Mouse (Mus musculus) embryonic facial prominence, embryonic 12.5 days (tissue): ENCODE data around the gene Pfkfb2. TPM values are rescaled to one million over a fixed set of nuclear protein-coding genes. Genes with fewer than 3 reads are reported as not detected.

Experiments
- ATAC-seq: fragments of 200-750 bp; cut with Nextera tagmentation; 2 replicates; pipeline ENCODE4 v1.8.0; 2017; ENCODE audit not compliant: insufficient number of reproducible peaks, insufficient read depth, low FRiP score, low TSS enrichment
- H3K27ac ChIP-seq: fragments of 300-500 bp; sonication (generic); 2 replicates; pipeline ENCODE4 v1.5.1; 2016; ENCODE audit warnings: mild to moderate bottlenecking
- H3K27me3 ChIP-seq: fragments of 300-500 bp; sonication (generic); 2 replicates; pipeline ENCODE4 v1.6.1; 2016; ENCODE audit warnings: mild to moderate bottlenecking, moderate library complexity
- H3K36me3 ChIP-seq: fragments of 300-500 bp; sonication (generic); 2 replicates; pipeline ENCODE4 v1.6.1; 2016; ENCODE audit warnings: mild to moderate bottlenecking
- H3K4me1 ChIP-seq: fragments of 300-500 bp; sonication (generic); 2 replicates; pipeline ENCODE4 v1.6.1; 2016
- H3K4me2 ChIP-seq: fragments of 300-500 bp; sonication (generic); replicated peaks from 2 replicates; pipeline ENCODE4 v1.6.1; 2016; ENCODE audit warnings: mild to moderate bottlenecking, moderate library complexity
- H3K4me3 ChIP-seq: fragments of 300-500 bp; sonication (generic); 2 replicates; pipeline ENCODE4 v1.5.1; 2016; ENCODE audit warnings: mild to moderate bottlenecking
- H3K9ac ChIP-seq: fragments of 300-500 bp; sonication (generic); 2 replicates; pipeline ENCODE4 v1.6.1; 2016; ENCODE audit warnings: mild to moderate bottlenecking, moderate library complexity
- H3K9me3 ChIP-seq: fragments of 300-500 bp; sonication (generic); 2 replicates; pipeline ENCODE4 v1.6.1; 2016; ENCODE audit warnings: mild to moderate bottlenecking, moderate library complexity
- WGBS: fragments of 180-500 bp; shearing (Covaris S2); methylation state at CpG from one replicate; pipeline ENCODE4 v1.1.7; 2016; 5-methylcytosine and 5-hydroxymethylcytosine counted together
- polyA plus RNA-seq: library from polyadenylated mRNA; unstranded; fragments of >200 nt; fragmentation: Nextera tagmentation; extraction: Ambion mirVana; gene quantifications from 2 replicates; pipeline ENCODE4 v1.2.1, GENCODE M21; 2016

The Pfkfb2 gene
- polyA plus RNA-seq, 1 experiment from 2014 or later, result 10.0 TPM

DNA sequence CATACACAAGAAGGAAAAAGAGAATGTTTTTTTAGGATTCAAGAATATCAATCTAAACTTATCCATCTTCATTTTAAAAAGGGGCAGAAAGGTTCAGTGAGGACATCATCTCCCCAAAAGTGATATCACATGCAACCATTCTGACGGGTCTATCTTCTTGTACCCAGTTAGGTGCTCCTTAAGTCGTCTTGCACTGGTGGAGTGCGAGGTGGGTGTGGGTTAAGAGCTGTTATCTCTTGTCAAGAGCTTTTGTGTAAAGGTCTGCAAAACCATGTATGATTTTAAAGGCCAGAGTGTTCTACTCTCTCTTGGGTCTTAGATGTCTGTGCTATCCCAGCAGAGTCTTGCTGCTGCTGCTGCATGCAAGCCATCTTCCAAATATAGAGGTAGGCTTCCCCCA, 17.8 kb upstream of the Pfkfb2 start:
- 80% methylated on average over 3 of the region's 3 CpGs for WGBS
- no peaks in the 10 kb centered on the region for H3K36me3 ChIP-seq
- ATAC-seq, result no peak

DNA sequence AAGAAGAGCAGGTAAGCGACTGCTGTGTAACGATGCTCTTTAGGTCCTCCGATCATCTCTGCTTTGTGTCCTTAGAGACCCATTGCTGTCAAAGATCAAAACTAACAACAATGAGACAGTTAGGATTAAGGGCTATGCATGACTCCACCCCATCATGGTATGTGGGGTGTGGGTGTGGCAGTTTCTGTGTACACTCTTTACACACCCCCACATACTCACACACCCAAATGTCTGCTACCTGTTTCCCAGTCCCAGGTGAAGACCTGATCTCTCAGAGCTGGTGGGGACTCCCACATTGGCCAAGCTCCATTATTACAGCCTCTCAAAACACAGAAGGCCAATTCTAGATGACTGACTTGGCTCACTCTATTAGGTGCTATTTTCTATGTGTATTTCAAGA, 16.5 kb upstream of the Pfkfb2 start:
- WGBS, result 91% methylated on average over 3 of the region's 3 CpGs
- ATAC-seq, result no peak

More for the DNA sequence above, 17.8 kb upstream of the Pfkfb2 start:
- Histone ChIP-seq H3K4me3 (no peak overlapping the region), H3K4me2 (no peak overlapping the region), H3K27ac (no peak overlapping the region), H3K4me1 (no peaks in the 10 kb centered on the region), H3K27me3 (no peaks in the 10 kb centered on the region), H3K9me3 (no peaks in the 10 kb centered on the region), H3K9ac (no peak overlapping the region)

GRCm38 (mm10) chr1:130744961-130745360, 15.9 kb upstream of the Pfkfb2 start:
- Histone ChIP-seq H3K27me3 (no peaks in the 10 kb centered on the region), H3K27ac (no peak overlapping the region), H3K36me3 (no peaks in the 10 kb centered on the region), H3K4me2 (no peak overlapping the region), H3K4me1 (no peaks in the 10 kb centered on the region), H3K4me3 (no peak overlapping the region), H3K9me3 (no peaks in the 10 kb centered on the region), H3K9ac (no peak overlapping the region)
- ATAC-seq, result no peak
- 90% methylated on average over 5 of the region's 5 CpGs for WGBS

More for the DNA sequence above, 16.5 kb upstream of the Pfkfb2 start:
- no peaks in the 10 kb centered on the region for H3K4me1 ChIP-seq
- no peaks in the 10 kb centered on the region for H3K36me3 ChIP-seq
- no peak overlapping the region for H3K9ac ChIP-seq
- no peak overlapping the region for H3K4me2 ChIP-seq
- H3K27ac ChIP-seq, result no peak overlapping the region
- no peaks in the 10 kb centered on the region for H3K9me3 ChIP-seq
- no peaks in the 10 kb centered on the region for H3K27me3 ChIP-seq
- H3K4me3 ChIP-seq, result no peak overlapping the region

DNA sequence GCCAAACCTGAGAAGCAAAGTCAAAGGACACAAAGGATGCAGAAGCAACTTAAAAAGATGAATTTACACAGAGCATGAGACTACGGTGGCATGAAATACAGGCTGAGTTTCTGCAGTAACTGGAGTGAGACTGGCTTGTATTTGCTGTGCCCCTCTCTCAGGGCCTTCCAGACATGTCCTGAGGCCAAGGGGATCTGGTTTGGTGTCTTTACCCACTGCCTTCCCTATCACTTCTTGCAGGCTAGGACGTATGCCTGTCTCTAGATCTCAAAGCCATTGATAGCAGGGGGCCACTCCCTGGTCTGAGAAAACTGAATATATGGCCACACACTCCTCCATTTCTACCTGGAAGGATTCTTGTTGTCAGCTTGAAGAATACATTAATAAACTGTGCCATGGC, 15.2 kb upstream of the Pfkfb2 start:
- no peak for ATAC-seq
- H3K9ac ChIP-seq, result no peak overlapping the region
- WGBS, result 90% methylated on average over 2 of the region's 2 CpGs

DNA sequence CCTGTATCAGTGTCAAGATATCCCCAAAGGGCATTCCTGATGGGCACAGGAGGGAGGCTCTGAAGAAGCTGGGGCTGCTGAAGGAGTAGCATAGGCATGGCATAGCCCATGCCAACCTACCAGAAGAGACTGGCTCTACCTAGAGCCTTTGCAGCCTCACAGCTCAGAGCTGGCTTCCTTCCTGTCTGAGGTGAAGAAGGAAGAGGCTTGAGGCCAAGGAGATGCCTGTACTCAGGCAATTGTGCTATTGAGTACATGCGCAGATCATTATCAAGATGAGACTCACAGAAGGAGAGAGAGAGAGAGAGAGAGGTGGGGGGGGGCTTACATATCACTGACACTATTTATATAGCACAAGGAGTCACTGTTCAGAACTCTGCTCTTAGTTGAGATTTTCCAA, 14.7 kb upstream of the Pfkfb2 start:
- ATAC-seq, result no peak
- WGBS, result 86% methylated on average over 1 of the region's 1 CpGs
- H3K4me3 ChIP-seq, result no peak overlapping the region
- H3K4me2 ChIP-seq, result no peak overlapping the region
- no peaks in the 10 kb centered on the region for H3K36me3 ChIP-seq
- no peaks in the 10 kb centered on the region for H3K9me3 ChIP-seq
- no peaks in the 10 kb centered on the region for H3K4me1 ChIP-seq
- no peak overlapping the region for H3K27ac ChIP-seq
- H3K9ac ChIP-seq, result no peak overlapping the region
- H3K27me3 ChIP-seq, result no peaks in the 10 kb centered on the region

More for the DNA sequence above, 15.2 kb upstream of the Pfkfb2 start:
- Histone ChIP-seq H3K4me2 (no peak overlapping the region), H3K4me1 (no peaks in the 10 kb centered on the region), H3K9me3 (no peaks in the 10 kb centered on the region), H3K36me3 (no peaks in the 10 kb centered on the region), H3K27me3 (no peaks in the 10 kb centered on the region), H3K27ac (no peak overlapping the region), H3K4me3 (no peak overlapping the region)

- WGBS, result 83% methylated on average over 7 of the region's 7 CpGs
- Histone ChIP-seq H3K36me3 (no peaks in the 10 kb centered on the region), H3K4me3 (no peak overlapping the region), H3K4me2 (no peak overlapping the region), H3K4me1 (no peaks in the 10 kb centered on the region), H3K27ac (no peak overlapping the region), H3K9me3 (no peaks in the 10 kb centered on the region), H3K27me3 (no peaks in the 10 kb centered on the region), H3K9ac (no peak overlapping the region)
- no peak for ATAC-seq
These were observed 13.1 kb upstream of the Pfkfb2 start for GRCm38 (mm10) chr1:130742201-130742600.

- no peak overlapping the region for H3K4me2 ChIP-seq
- no peaks in the 10 kb centered on the region for H3K9me3 ChIP-seq
- no peaks in the 10 kb centered on the region for H3K4me1 ChIP-seq
- ATAC-seq, result 0 out of 2 replicates have a peak, but pooled peaks have one; percentile 50
- no peak overlapping the region for H3K27ac ChIP-seq
- 51% methylated on average over 15 of the region's 15 CpGs for WGBS
- H3K36me3 ChIP-seq, result no peaks in the 10 kb centered on the region
- no peaks in the 10 kb centered on the region for H3K27me3 ChIP-seq
- H3K9ac ChIP-seq, result no peak overlapping the region
- H3K4me3 ChIP-seq, result no peak overlapping the region
These were observed 12.0 kb upstream of the Pfkfb2 start for GRCm38 (mm10) chr1:130740781-130741720.

DNA sequence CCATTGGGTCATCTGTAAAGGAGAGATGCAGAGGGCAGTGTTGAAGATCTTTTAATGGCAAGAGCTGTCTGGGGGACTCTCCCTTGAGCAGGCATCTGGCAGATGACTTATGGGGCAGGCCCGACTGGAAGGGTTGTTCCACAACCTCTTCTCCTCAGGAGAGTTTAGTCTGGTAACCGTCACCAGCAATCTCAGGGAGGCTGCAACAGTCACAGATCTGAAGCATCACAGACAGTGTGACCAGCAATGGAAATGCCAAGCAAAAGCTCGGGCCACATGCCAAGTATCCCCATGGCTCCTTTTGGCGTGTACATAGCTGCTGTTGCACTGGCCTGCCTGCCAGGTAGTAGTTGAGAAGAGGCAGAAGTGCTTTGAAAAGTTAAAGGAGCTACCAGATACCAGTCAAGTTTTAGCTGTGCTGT, 11.2 kb upstream of the Pfkfb2 start:
- Histone ChIP-seq H3K27me3 (no peaks in the 10 kb centered on the region), H3K4me3 (no peak overlapping the region), H3K4me2 (no peak overlapping the region), H3K9me3 (no peaks in the 10 kb centered on the region), H3K36me3 (no peaks in the 10 kb centered on the region), H3K9ac (no peak overlapping the region), H3K4me1 (no peaks in the 10 kb centered on the region), H3K27ac (no peak overlapping the region)
- ATAC-seq, result no peak
- WGBS, result 78% methylated on average over 4 of the region's 4 CpGs

GRCm38 (mm10) chr1:130739636-130740035, 10.6 kb upstream of the Pfkfb2 start:
- 85% methylated on average over 3 of the region's 3 CpGs for WGBS
- ATAC-seq, result no peak

DNA sequence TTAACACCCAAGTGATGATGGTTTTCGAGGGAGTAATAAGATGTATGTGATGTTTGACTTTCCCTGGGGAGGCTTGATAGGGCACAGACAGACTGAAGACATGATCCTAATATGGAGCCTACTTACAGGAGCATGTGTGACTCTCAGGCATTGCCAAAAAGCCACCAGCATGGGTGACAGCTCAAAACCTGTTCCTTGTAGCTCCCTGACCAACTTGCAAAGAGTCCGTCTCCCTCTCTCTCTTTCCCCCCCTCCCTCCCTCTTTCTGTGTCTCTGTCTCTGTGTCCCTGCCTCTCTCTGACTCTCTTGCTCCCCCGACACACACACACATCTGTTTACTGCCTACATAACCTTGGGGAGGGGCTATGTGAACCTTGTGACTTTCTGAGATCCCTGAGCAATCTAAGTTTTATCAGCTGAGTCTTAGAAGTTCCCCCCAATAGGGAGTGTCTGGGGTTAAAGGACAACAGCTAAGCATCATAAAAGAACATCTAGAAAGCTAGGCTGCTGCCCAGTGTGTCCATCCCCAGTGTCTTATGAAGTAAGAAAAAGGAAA, 9.6 kb upstream of the Pfkfb2 start:
- no peaks in the 10 kb centered on the region for H3K36me3 ChIP-seq
- H3K27ac ChIP-seq, result no peak overlapping the region
- no peak for ATAC-seq
- H3K27me3 ChIP-seq, result no peaks in the 10 kb centered on the region
- no peaks in the 10 kb centered on the region for H3K9me3 ChIP-seq
- H3K9ac ChIP-seq, result no peak overlapping the region
- no peak overlapping the region for H3K4me2 ChIP-seq
- H3K4me1 ChIP-seq, result no peaks in the 10 kb centered on the region
- WGBS, result 74% methylated on average over 3 of the region's 3 CpGs
- no peak overlapping the region for H3K4me3 ChIP-seq

More at GRCm38 (mm10) chr1:130739636-130740035, 10.6 kb upstream of the Pfkfb2 start:
- Histone ChIP-seq H3K9ac (no peak overlapping the region), H3K27ac (no peak overlapping the region), H3K36me3 (no peaks in the 10 kb centered on the region), H3K4me3 (no peak overlapping the region), H3K9me3 (no peaks in the 10 kb centered on the region), H3K4me1 (no peaks in the 10 kb centered on the region), H3K27me3 (no peaks in the 10 kb centered on the region), H3K4me2 (no peak overlapping the region)

GRCm38 (mm10) chr1:130737916-130738315, 8.9 kb upstream of the Pfkfb2 start:
- no peak overlapping the region for H3K9ac ChIP-seq
- no peak for ATAC-seq
- no peaks in the 10 kb centered on the region for H3K9me3 ChIP-seq
- no peaks in the 10 kb centered on the region for H3K4me1 ChIP-seq
- no peak overlapping the region for H3K4me2 ChIP-seq
- 92% methylated on average over 7 of the region's 7 CpGs for WGBS
- H3K4me3 ChIP-seq, result no peak overlapping the region
- no peak overlapping the region for H3K27ac ChIP-seq
- H3K27me3 ChIP-seq, result no peaks in the 10 kb centered on the region
- H3K36me3 ChIP-seq, result no peaks in the 10 kb centered on the region

DNA sequence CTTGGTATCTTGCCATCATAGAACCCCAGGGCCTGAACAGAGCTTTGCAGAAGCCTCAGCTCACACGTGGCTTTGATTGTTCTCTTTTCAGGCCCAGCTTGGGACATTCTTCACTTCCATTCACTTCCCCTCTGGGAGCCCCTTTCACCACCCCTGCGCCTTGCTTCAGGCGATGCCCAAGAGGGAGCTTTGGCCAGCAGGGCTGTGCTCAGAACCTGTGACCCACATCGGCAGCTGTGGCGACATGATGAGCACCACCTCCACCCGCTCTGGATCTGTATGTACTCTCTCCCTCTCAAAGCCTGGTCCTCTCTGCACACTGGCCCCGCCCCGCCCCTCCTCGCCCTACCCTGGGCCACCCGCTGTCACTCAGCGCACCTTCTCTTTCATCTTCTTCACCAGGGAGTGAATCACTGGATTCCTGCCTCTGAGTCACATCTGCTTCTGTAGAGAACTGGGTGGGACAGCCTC, 8.4 kb upstream of the Pfkfb2 start:
- H3K9ac ChIP-seq, result no peak overlapping the region
- no peaks in the 10 kb centered on the region for H3K9me3 ChIP-seq
- WGBS, result 28% methylated on average over 11 of the region's 11 CpGs
- H3K27me3 ChIP-seq, result no peaks in the 10 kb centered on the region
- H3K4me2 ChIP-seq, result no peak overlapping the region
- no peak for ATAC-seq
- H3K4me1 ChIP-seq, result no peaks in the 10 kb centered on the region
- no peak overlapping the region for H3K4me3 ChIP-seq
- no peak overlapping the region for H3K27ac ChIP-seq
- no peaks in the 10 kb centered on the region for H3K36me3 ChIP-seq
